Mouse (Mus musculus): ENCODE results near the gene Ddn. TPM values are rescaled to one million over a fixed set of nuclear protein-coding genes. Genes with fewer than 3 reads are reported as not detected.

The Ddn gene
- polyA plus RNA-seq, 1 experiment from 2014 or later, result not detected

DNA sequence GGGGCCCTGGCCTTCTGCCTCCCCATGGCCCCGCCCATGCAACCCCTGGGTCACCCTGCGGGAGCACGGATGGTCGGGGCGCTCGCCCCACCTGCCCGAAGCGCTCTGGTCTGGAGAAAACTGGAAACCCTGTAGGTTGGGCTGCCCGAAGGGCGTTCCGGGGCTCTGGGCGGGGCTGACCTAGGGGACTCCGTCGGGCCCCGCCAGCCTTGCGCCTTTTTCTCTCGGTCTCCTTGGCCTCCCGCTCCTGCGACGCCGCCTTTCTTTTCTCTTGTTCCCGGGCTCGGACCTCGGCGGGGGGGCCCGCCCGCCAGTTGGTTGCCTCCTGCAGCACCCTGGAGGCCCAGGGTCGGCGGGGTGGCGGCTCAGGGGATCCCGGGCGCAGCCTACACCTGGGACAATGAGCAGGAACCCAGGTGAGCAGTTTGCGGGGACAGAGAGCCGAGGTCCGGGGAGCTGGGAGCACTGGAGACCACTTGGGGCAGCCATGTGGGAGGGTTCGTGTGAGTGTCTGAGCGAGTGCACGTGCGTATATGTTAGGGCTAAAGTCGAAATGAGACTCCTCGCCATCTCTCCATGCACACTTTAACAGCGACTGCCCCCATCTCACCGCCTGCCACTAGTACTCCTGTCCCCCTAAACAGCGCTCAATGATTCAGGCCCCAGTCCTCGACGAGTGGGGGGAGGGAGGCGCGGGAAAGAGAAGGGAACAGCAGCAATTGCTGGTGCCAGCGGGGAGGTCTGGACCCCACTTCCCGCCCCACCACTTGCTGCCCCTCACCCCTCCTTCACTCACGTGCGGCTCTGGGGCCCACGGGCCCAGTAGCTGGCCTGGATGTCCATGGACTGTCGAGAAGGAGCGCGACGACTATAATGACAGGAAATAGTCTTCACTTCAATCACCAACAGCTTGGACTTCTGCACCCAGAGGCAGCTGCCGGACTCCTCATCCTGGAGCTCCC is 2.2 kb downstream of the Ddn start:
- WGBS, result under 1% methylated on average over 55 of the region's 58 CpGs

DNA sequence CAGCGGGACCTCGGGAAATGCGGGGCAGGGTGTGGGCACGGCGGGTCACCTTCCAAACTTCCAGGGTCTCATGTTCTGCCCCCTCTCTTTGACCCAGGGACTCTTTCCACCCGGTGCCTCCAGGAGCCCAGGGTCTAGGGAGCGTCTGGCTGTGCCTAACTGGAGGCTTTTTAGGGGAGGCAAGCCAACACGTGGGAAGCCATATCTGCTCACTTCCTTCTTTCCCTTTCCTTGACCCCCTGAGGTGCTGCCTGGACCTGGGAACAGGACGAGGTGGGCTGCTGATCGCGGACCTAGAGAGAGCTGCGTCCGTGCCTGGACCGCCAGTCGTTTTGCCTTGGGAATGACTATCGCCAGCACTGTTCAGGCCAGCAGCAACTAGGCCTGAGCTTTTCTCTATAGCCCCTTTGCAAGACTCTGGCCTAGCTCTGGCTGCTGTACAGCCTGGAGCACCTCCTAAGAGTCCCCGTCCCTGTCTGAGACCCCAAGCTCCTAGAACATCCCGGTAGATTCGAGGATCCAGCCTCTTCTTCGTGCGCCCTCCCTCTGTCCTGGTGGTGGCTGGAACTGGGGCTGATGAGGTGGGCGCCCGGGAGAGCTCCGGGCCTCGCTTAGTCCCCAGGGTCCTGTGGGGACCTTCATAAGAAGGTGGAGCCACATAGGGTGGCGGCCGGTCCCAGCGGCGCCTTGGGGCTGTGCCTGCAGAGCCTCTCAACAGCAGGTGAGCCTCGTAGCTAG is 3.0 kb downstream of the Ddn start:
- peak overlapping the region; percentile 74 for H3K4me2 ChIP-seq (ENCODE audit: low read length)
- 9% methylated on average over 30 of the region's 30 CpGs for WGBS
- H3K4me1 ChIP-seq (replicated peaks; ENCODE audit: control insufficient read depth, insufficient read depth, low read length), result peaks cover 15% of the 10 kb centered on the region
- peaks cover 88% of the 10 kb centered on the region for H3K27me3 ChIP-seq (replicated peaks; ENCODE audit: control insufficient read depth, insufficient read depth, low read length)
- no peak for DNase-seq (ENCODE audit: low spot score)
- no peaks in the 10 kb centered on the region for H3K9me3 ChIP-seq (ENCODE audit: control insufficient read depth, low read length)
- no peaks in the 10 kb centered on the region for H3K36me3 ChIP-seq (ENCODE audit: control insufficient read depth, insufficient read depth, low read length)
- ATAC-seq (replicated peaks; ENCODE audit: low FRiP score, low TSS enrichment, low read depth), result no peak
- no peak overlapping the region for H3K9ac ChIP-seq (ENCODE audit: low read length)
- no peak overlapping the region for H3K27ac ChIP-seq (ENCODE audit: low read depth)
- H3K4me3 ChIP-seq (ENCODE audit: low read depth, low read length), result peak overlapping the region; percentile 27

More for the DNA sequence above, 2.2 kb downstream of the Ddn start:
- H3K27ac ChIP-seq (ENCODE audit: low read depth), result no peak overlapping the region
- DNase-seq (ENCODE audit: low spot score), result no peak
- peak; percentile 5; the same call in 1 of the 2 replicates for ATAC-seq (replicated peaks; ENCODE audit: low FRiP score, low TSS enrichment, low read depth)
- no peaks in the 10 kb centered on the region for H3K36me3 ChIP-seq (ENCODE audit: control insufficient read depth, insufficient read depth, low read length)
- H3K4me3 ChIP-seq (ENCODE audit: low read depth, low read length), result peak overlapping the region; percentile 27
- peaks cover 80% of the 10 kb centered on the region for H3K27me3 ChIP-seq (replicated peaks; ENCODE audit: control insufficient read depth, insufficient read depth, low read length)
- no peaks in the 10 kb centered on the region for H3K9me3 ChIP-seq (ENCODE audit: control insufficient read depth, low read length)
- peak overlapping the region; percentile 55 for H3K4me2 ChIP-seq (ENCODE audit: low read length)
- no peak overlapping the region for H3K9ac ChIP-seq (ENCODE audit: low read length)
- peaks cover 15% of the 10 kb centered on the region for H3K4me1 ChIP-seq (replicated peaks; ENCODE audit: control insufficient read depth, insufficient read depth, low read length)

DNA sequence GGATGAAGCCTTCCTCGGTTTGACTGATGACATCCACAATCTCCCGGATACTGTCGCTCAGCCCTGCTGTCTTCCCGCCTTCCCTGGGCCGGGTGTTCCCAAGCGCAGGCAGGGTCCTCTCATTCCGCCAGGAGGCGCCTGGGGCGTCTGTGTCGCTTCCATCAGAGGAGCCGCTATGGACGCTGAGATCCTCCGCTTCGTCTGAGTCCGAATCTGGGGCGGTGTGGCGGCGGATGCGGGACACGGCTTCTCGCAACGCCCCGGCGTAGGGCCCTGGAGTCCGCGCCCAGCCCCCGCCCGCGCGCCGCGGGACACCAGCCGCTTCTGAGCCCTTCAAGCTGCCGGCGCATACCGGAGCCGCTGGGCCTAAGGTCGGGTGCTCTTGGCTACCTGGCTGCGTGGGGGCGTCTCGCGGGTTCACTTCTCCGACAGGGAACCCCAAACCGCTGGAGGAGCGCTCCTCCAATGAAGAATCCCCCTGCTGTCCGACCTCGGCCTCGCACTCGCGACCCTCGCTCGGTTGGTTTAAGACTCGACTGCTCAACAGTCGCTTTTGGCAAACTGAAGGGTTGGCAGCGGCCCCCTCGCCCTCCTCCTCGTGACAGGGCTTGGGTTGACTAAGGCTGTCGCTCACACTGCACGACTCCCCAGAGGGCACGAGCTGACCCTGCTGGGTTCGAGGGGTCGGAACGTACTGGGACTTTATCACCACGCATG is 3.8 kb downstream of the Ddn start:
- Histone ChIP-seq H3K27ac (ENCODE audit: low read depth) (no peak overlapping the region), H3K4me3 (ENCODE audit: low read depth, low read length) (peak overlapping the region; percentile 38), H3K4me2 (ENCODE audit: low read length) (peak overlapping the region; percentile 74), H3K9me3 (ENCODE audit: control insufficient read depth, low read length) (no peaks in the 10 kb centered on the region), H3K4me1 (replicated peaks; ENCODE audit: control insufficient read depth, insufficient read depth, low read length) (peaks cover 15% of the 10 kb centered on the region), H3K27me3 (replicated peaks; ENCODE audit: control insufficient read depth, insufficient read depth, low read length) (peaks cover 96% of the 10 kb centered on the region), H3K36me3 (ENCODE audit: control insufficient read depth, insufficient read depth, low read length) (no peaks in the 10 kb centered on the region), H3K9ac (ENCODE audit: low read length) (peak overlapping the region; percentile 23; the same call in 1 of the 2 replicates)
- 1% methylated on average over 64 of the region's 64 CpGs for WGBS
- ATAC-seq (replicated peaks; ENCODE audit: low FRiP score, low TSS enrichment, low read depth) (peak; percentile 14; the same call in 1 of the 2 replicates), DNase-seq (ENCODE audit: low spot score) (peak; percentile 85)

DNA sequence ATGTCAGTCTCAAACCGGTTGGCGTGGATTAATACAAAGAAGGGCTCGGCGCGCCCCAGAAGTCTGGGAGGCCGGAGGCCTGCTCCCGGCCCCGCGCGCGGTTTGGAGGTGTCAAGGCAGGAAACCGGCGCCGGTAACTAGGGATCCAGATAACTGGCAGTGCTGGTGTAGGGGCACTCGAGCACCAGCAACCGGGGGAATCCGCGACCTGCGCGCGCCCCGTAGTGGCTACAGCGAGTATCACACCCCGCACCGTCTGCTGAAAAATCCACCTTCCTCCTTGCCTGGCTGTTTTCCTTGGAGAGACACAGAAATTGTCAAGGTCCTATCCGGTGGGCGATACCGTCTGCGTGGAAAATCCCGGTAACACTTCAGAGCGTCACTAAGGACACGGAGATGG is 5.2 kb downstream of the Ddn start:
- H3K9me3 ChIP-seq (ENCODE audit: control insufficient read depth, low read length), result no peaks in the 10 kb centered on the region
- 0 out of 2 replicates have a peak overlapping the region, but pooled peaks have one; percentile 10 for H3K4me3 ChIP-seq (ENCODE audit: low read depth, low read length)

DNA sequence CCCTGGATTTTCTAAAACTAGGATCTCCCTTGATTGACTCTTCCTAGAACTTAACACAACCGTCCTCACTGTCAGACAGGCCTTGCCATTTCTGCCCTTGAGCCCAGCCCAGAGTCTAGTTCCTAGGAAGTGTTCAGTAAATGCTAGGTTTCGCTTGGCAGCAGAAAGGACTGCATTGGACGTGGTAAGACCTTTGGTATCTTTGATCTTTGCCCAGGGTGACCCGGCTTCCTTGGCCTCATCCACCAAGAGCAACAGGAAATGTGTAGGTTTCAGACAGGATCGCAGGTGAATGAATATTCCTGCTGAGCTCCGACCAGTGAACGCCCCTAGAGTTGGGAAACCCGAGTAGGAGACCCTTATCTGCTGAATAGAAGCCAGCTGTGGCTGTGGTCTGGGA is 6.4 kb downstream of the Ddn start:
- peaks cover 99% of the 10 kb centered on the region for H3K27me3 ChIP-seq (replicated peaks; ENCODE audit: control insufficient read depth, insufficient read depth, low read length)
- peaks cover 10% of the 10 kb centered on the region for H3K4me1 ChIP-seq (replicated peaks; ENCODE audit: control insufficient read depth, insufficient read depth, low read length)
- no peak overlapping the region for H3K4me3 ChIP-seq (ENCODE audit: low read depth, low read length)
- no peaks in the 10 kb centered on the region for H3K9me3 ChIP-seq (ENCODE audit: control insufficient read depth, low read length)
- H3K27ac ChIP-seq (ENCODE audit: low read depth), result no peak overlapping the region
- no peak overlapping the region for H3K9ac ChIP-seq (ENCODE audit: low read length)
- no peak overlapping the region for H3K4me2 ChIP-seq (ENCODE audit: low read length)
- H3K36me3 ChIP-seq (ENCODE audit: control insufficient read depth, insufficient read depth, low read length), result no peaks in the 10 kb centered on the region
- WGBS, result 4% methylated on average over 8 of the region's 8 CpGs
- no peak for ATAC-seq (replicated peaks; ENCODE audit: low FRiP score, low TSS enrichment, low read depth)
- no peak for DNase-seq (ENCODE audit: low spot score)

More for the DNA sequence above, 5.2 kb downstream of the Ddn start:
- WGBS, result 2% methylated on average over 32 of the region's 32 CpGs
- ATAC-seq (replicated peaks; ENCODE audit: low FRiP score, low TSS enrichment, low read depth) (no peak), DNase-seq (ENCODE audit: low spot score) (peak; percentile 96)
- Histone ChIP-seq H3K4me2 (ENCODE audit: low read length) (peak overlapping the region; percentile 23; the same call in 1 of the 2 replicates), H3K9ac (ENCODE audit: low read length) (no peak overlapping the region), H3K27me3 (replicated peaks; ENCODE audit: control insufficient read depth, insufficient read depth, low read length) (peaks cover 99% of the 10 kb centered on the region), H3K27ac (ENCODE audit: low read depth) (no peak overlapping the region), H3K4me1 (replicated peaks; ENCODE audit: control insufficient read depth, insufficient read depth, low read length) (peaks cover 15% of the 10 kb centered on the region), H3K36me3 (ENCODE audit: control insufficient read depth, insufficient read depth, low read length) (no peaks in the 10 kb centered on the region)

DNA sequence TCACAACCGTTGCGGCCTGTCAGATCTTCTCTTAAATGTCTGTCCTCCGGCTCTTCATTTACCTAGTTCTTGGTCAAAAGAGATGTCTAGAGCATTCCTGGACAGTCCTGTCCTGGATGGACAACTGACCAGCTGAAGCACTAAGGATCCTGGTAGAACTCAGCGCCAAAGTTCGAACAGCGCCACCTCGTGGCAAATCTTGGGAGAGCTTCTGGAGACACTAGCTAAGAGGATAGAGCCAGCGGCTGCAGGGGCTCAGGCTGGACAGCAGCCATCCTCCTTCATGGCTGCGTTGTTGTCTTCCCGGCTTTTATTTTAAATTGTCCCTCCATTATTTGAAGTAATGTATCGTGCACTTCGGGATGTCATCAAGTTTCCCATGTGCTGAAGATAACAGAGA is 9.9 kb downstream of the Ddn start:
- DNase-seq (ENCODE audit: low spot score), result peak; percentile 96

DNA sequence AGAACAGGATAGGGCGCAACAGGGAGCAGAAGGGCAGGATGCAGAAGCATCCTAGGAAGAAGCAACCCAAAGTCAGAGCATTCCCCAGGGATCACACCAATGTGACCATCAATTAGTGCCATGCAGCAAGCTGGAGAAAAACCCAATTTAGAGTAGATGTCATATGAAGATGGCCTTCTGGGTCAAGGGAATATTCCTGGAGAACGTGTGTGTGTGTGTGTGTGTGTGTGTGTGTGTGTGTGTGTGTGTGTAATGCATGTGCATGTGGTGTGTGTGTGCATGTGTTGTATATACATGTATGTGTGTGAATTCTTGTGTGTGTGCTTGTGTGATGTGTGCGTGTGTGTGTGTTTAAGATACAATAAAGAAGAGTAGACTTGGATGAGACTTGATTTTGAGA is 10.4 kb downstream of the Ddn start:
- Histone ChIP-seq H3K27ac (ENCODE audit: low read depth) (no peak overlapping the region), H3K27me3 (replicated peaks; ENCODE audit: control insufficient read depth, insufficient read depth, low read length) (peaks cover 99% of the 10 kb centered on the region), H3K4me1 (replicated peaks; ENCODE audit: control insufficient read depth, insufficient read depth, low read length) (0 out of 2 replicates have a peak, but pooled peaks cover 4% of the 10 kb centered on the region), H3K9ac (ENCODE audit: low read length) (no peak overlapping the region), H3K9me3 (ENCODE audit: control insufficient read depth, low read length) (no peaks in the 10 kb centered on the region), H3K36me3 (ENCODE audit: control insufficient read depth, insufficient read depth, low read length) (no peaks in the 10 kb centered on the region), H3K4me2 (ENCODE audit: low read length) (no peak overlapping the region), H3K4me3 (ENCODE audit: low read depth, low read length) (no peak overlapping the region)
- 47% methylated on average over 3 of the region's 3 CpGs for WGBS
- ATAC-seq (replicated peaks; ENCODE audit: low FRiP score, low TSS enrichment, low read depth), result no peak
- no peak for DNase-seq (ENCODE audit: low spot score)

More for the DNA sequence above, 9.9 kb downstream of the Ddn start:
- no peak overlapping the region for H3K4me2 ChIP-seq (ENCODE audit: low read length)
- WGBS, result 13% methylated on average over 12 of the region's 12 CpGs
- no peak overlapping the region for H3K27ac ChIP-seq (ENCODE audit: low read depth)
- no peaks in the 10 kb centered on the region for H3K9me3 ChIP-seq (ENCODE audit: control insufficient read depth, low read length)
- 0 out of 2 replicates have a peak, but pooled peaks cover 4% of the 10 kb centered on the region for H3K4me1 ChIP-seq (replicated peaks; ENCODE audit: control insufficient read depth, insufficient read depth, low read length)
- H3K9ac ChIP-seq (ENCODE audit: low read length), result no peak overlapping the region
- no peaks in the 10 kb centered on the region for H3K36me3 ChIP-seq (ENCODE audit: control insufficient read depth, insufficient read depth, low read length)
- H3K27me3 ChIP-seq (replicated peaks; ENCODE audit: control insufficient read depth, insufficient read depth, low read length), result peaks cover 99% of the 10 kb centered on the region
- no peak overlapping the region for H3K4me3 ChIP-seq (ENCODE audit: low read depth, low read length)
- ATAC-seq (replicated peaks; ENCODE audit: low FRiP score, low TSS enrichment, low read depth), result no peak
